Mouse (Mus musculus): ENCODE measurements around the gene 2310034G01Rik. TPM values are rescaled to one million over a fixed set of nuclear protein-coding genes. Genes with fewer than 3 reads are reported as not detected.

Gene 2310034G01Rik
- polyA plus RNA-seq, 1 experiment, result not detected

- TF ChIP-seq CTCF (IDR thresholded peaks at IDR 0.05; ENCODE audit: insufficient read depth, low read depth, low read length), result no peak
- no peak for TF ChIP-seq POLR2A (IDR thresholded peaks at IDR 0.05; ENCODE audit: insufficient read depth, low read depth, low read length)
- WGBS, result 89% methylated on average over 16 of the region's 16 CpGs
- peaks cover 28% of the 10 kb centered on the region for H3K4me1 ChIP-seq (ENCODE audit: control insufficient read depth, insufficient read depth, low read length)
- no peak overlapping the region for H3K27ac ChIP-seq (ENCODE audit: insufficient read depth, low read depth, low read length)
- no peak overlapping the region for H3K4me3 ChIP-seq (ENCODE audit: insufficient read depth, low read depth, low read length)
Observed at GRCm38 (mm10) chr19:46307781-46308180, 42.3 kb downstream of the 2310034G01Rik start.

GRCm38 (mm10) chr19:46306751-46307289, 43.3 kb downstream of the 2310034G01Rik start:
- Histone ChIP-seq H3K4me3 (ENCODE audit: insufficient read depth, low read depth, low read length) (no peak overlapping the region), H3K27ac (ENCODE audit: insufficient read depth, low read depth, low read length) (no peak overlapping the region), H3K4me1 (ENCODE audit: control insufficient read depth, insufficient read depth, low read length) (peaks cover 28% of the 10 kb centered on the region)
- 91% methylated on average over 9 of the region's 9 CpGs for WGBS
- TF ChIP-seq CTCF (IDR thresholded peaks at IDR 0.05; ENCODE audit: insufficient read depth, low read depth, low read length) (no peak), POLR2A (IDR thresholded peaks at IDR 0.05; ENCODE audit: insufficient read depth, low read depth, low read length) (no peak)

GRCm38 (mm10) chr19:46306268-46306610, 43.9 kb downstream of the 2310034G01Rik start:
- WGBS, result 75% methylated on average over 5 of the region's 5 CpGs
- no peak overlapping the region for H3K27ac ChIP-seq (ENCODE audit: insufficient read depth, low read depth, low read length)
- peaks cover 28% of the 10 kb centered on the region for H3K4me1 ChIP-seq (ENCODE audit: control insufficient read depth, insufficient read depth, low read length)
- no peak overlapping the region for H3K4me3 ChIP-seq (ENCODE audit: insufficient read depth, low read depth, low read length)
- no peak for TF ChIP-seq POLR2A (IDR thresholded peaks at IDR 0.05; ENCODE audit: insufficient read depth, low read depth, low read length)

GRCm38 (mm10) chr19:46305432-46306267, 44.5 kb downstream of the 2310034G01Rik start:
- 8% methylated on average over 38 of the region's 43 CpGs for WGBS
- peak overlapping the region; percentile 57 for H3K4me3 ChIP-seq (ENCODE audit: insufficient read depth, low read depth, low read length)
- TF ChIP-seq POLR2A (IDR thresholded peaks at IDR 0.05; ENCODE audit: insufficient read depth, low read depth, low read length) (no peak), CTCF (IDR thresholded peaks at IDR 0.05; ENCODE audit: insufficient read depth, low read depth, low read length) (no peak)
- no peak overlapping the region for H3K27ac ChIP-seq (ENCODE audit: insufficient read depth, low read depth, low read length)
- H3K4me1 ChIP-seq (ENCODE audit: control insufficient read depth, insufficient read depth, low read length), result peaks cover 28% of the 10 kb centered on the region

- H3K27ac ChIP-seq (ENCODE audit: insufficient read depth, low read depth, low read length), result no peak overlapping the region
- 2% methylated on average over 34 of the region's 34 CpGs for WGBS
- TF ChIP-seq CTCF (IDR thresholded peaks at IDR 0.05; ENCODE audit: insufficient read depth, low read depth, low read length) (no peak), POLR2A (IDR thresholded peaks at IDR 0.05; ENCODE audit: insufficient read depth, low read depth, low read length) (no peak)
- peaks cover 28% of the 10 kb centered on the region for H3K4me1 ChIP-seq (ENCODE audit: control insufficient read depth, insufficient read depth, low read length)
- peak overlapping the region; percentile 57 for H3K4me3 ChIP-seq (ENCODE audit: insufficient read depth, low read depth, low read length)
Observed at GRCm38 (mm10) chr19:46304908-46305333, 45.2 kb downstream of the 2310034G01Rik start.

GRCm38 (mm10) chr19:46304216-46304841, 45.8 kb downstream of the 2310034G01Rik start, which contains the start of gene Nfkb2:
TSS of gene Nfkb2 (plus strand) at chr19:46304320.
- 0 out of 2 replicates have a peak, but pooled peaks have one; percentile 14 for TF ChIP-seq POLR2A (IDR thresholded peaks at IDR 0.05; ENCODE audit: insufficient read depth, low read depth, low read length)
- peak; percentile 82 for TF ChIP-seq CTCF (IDR thresholded peaks at IDR 0.05; ENCODE audit: insufficient read depth, low read depth, low read length)
- under 1% methylated on average over 39 of the region's 39 CpGs for WGBS
- Histone ChIP-seq H3K4me1 (ENCODE audit: control insufficient read depth, insufficient read depth, low read length) (peaks cover 24% of the 10 kb centered on the region), H3K27ac (ENCODE audit: insufficient read depth, low read depth, low read length) (no peak within 1 kb of the TSS), H3K4me3 (ENCODE audit: insufficient read depth, low read depth, low read length) (peak within 1 kb of the TSS; percentile 57)

GRCm38 (mm10) chr19:46303251-46304215, 46.6 kb downstream of the 2310034G01Rik start:
- no peak overlapping the region for H3K27ac ChIP-seq (ENCODE audit: insufficient read depth, low read depth, low read length)
- TF ChIP-seq POLR2A (IDR thresholded peaks at IDR 0.05; ENCODE audit: insufficient read depth, low read depth, low read length), result no peak
- no peak for TF ChIP-seq CTCF (IDR thresholded peaks at IDR 0.05; ENCODE audit: insufficient read depth, low read depth, low read length)
- H3K4me1 ChIP-seq (ENCODE audit: control insufficient read depth, insufficient read depth, low read length), result peaks cover 19% of the 10 kb centered on the region
- 60% methylated on average over 18 of the region's 18 CpGs for WGBS
- no peak overlapping the region for H3K4me3 ChIP-seq (ENCODE audit: insufficient read depth, low read depth, low read length)

GRCm38 (mm10) chr19:46302551-46302950, 47.6 kb downstream of the 2310034G01Rik start:
- H3K27ac ChIP-seq (ENCODE audit: insufficient read depth, low read depth, low read length), result no peak overlapping the region
- peaks cover 18% of the 10 kb centered on the region for H3K4me1 ChIP-seq (ENCODE audit: control insufficient read depth, insufficient read depth, low read length)
- 87% methylated on average over 4 of the region's 4 CpGs for WGBS
- TF ChIP-seq CTCF (IDR thresholded peaks at IDR 0.05; ENCODE audit: insufficient read depth, low read depth, low read length) (no peak), POLR2A (IDR thresholded peaks at IDR 0.05; ENCODE audit: insufficient read depth, low read depth, low read length) (no peak)
- no peak overlapping the region for H3K4me3 ChIP-seq (ENCODE audit: insufficient read depth, low read depth, low read length)
